Mouse (Mus musculus): Measurements from ENCODE around the gene Clcn6. TPM values are rescaled to one million over a fixed set of nuclear protein-coding genes. Genes with fewer than 3 reads are reported as not detected.
"Not testable (repeated sequence)": the region's sequence is repeated elsewhere in the genome, so short reads cannot be mapped to it uniquely, and the experiment has no call there.

Clcn6 gene
- polyA plus RNA-seq, 1 experiment from 2014 or later = 36.5 TPM

- 94% methylated on average over 13 of the region's 13 CpGs for WGBS
- no peak overlapping the region for H3K4me3 ChIP-seq (ENCODE audit: low read depth, low read length)
- no peak overlapping the region for H3K4me2 ChIP-seq (ENCODE audit: low read length)
- H3K36me3 ChIP-seq (ENCODE audit: control insufficient read depth, insufficient read depth, low read length) = peaks cover 39% of the 10 kb centered on the region
- H3K9me3 ChIP-seq (replicated peaks; ENCODE audit: control insufficient read depth, low read length, poor library complexity, severe bottlenecking) = no peaks in the 10 kb centered on the region
- H3K9ac ChIP-seq (ENCODE audit: low read depth, low read length) = no peak overlapping the region
- H3K27ac ChIP-seq (ENCODE audit: low read length) = no peak overlapping the region
- H3K4me1 ChIP-seq (ENCODE audit: control insufficient read depth, insufficient read depth, low read length) = no peaks in the 10 kb centered on the region; the same call in 1 of the 2 replicates
- ATAC-seq = no peak
- H3K27me3 ChIP-seq (ENCODE audit: control insufficient read depth, insufficient read depth, low read depth, low read length) = no peaks in the 10 kb centered on the region
These were observed 12.6 kb upstream of the Clcn6 start for GRCm38 (mm10) chr4:148051046-148051776.

DNA sequence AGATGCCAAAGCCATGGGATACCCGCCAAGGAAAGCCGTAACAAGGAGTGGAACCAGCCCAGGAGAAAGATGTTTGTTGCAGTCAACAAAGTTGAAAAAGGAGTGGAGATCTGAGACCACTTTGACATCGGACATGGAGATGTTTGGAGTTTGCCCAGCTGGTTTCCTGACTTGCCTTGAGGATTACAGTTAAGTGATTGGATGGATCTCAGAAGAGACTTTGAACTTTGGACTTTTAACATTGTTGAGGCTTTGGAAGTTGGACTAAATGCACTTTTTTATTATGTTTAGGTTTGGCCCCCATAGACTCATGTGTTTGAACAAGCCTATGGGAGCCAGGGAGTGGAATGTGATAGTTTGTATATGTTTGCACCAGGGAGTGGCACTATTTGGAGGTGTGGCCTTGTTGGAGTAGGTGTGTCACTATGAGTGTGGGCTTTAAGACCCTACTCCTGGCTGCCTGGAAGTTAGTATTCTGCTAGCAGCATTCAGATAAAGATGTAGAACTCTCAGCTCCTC lies 11.8 kb upstream of the Clcn6 start:
- 97% methylated on average over 3 of the region's 3 CpGs for WGBS
- not testable (repeated sequence) for ATAC-seq

DNA sequence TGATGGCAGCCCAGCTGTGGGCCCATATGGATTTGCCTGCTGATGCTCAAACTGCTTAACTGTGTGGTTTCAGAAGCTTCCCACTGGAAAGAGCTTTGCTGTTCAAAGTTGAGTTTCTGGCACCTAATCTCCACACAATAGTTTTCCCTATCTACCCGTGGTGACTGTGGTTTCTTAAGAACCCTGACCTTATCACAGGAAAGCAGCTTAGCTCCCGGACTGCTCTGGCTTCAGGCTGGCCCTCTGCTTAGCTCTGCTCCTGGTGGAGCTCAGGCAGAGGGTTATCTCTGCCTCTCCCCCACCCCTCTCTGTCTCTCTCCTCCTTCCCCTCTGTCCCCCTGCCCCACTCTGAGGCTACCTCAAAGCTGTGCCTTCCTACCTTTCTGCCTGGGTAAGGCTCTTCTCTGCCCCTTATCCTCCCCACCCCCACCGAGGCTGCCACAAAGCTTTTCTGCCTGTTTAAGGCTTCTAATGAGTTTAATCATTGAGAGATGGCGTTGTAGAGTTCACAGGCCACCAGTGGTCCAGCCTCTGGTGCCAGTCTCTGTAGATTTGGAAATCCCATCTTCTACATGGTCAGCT lies 7.9 kb upstream of the Clcn6 start:
- 37% methylated on average over 4 of the region's 4 CpGs for WGBS

More for the DNA sequence above, 11.8 kb upstream of the Clcn6 start:
- peaks cover 32% of the 10 kb centered on the region for H3K36me3 ChIP-seq (ENCODE audit: control insufficient read depth, insufficient read depth, low read length)
- H3K9me3 ChIP-seq (replicated peaks; ENCODE audit: control insufficient read depth, low read length, poor library complexity, severe bottlenecking); H3K4me1 ChIP-seq (ENCODE audit: control insufficient read depth, insufficient read depth, low read length); H3K27me3 ChIP-seq (ENCODE audit: control insufficient read depth, insufficient read depth, low read depth, low read length); H3K9ac ChIP-seq (ENCODE audit: low read depth, low read length); H3K4me2 ChIP-seq (ENCODE audit: low read length); H3K4me3 ChIP-seq (ENCODE audit: low read depth, low read length); H3K27ac ChIP-seq (ENCODE audit: low read length): not testable (repeated sequence)

DNA sequence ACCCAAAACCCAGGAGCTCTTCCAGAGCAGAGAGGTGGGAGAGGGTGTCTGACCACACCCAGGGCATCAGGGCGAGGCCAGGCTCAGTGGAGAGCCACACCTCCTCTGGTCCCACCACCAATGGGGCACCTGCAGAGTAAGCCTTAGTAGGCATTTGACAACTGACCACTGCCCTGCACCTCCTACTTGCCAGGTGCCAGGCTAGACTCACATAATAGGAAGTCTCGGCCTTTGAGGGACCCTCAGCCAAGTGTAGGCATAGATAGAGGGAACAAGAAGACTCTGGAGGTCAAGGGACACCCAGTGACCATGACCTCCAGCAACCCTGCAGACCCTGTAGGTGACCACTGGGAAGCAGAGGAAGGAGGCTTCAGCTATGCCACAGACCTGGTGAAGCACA lies 5.5 kb upstream of the Clcn6 start:
- Histone ChIP-seq H3K27ac (ENCODE audit: low read length) (no peak overlapping the region), H3K4me1 (ENCODE audit: control insufficient read depth, insufficient read depth, low read length) (peaks cover 37% of the 10 kb centered on the region), H3K27me3 (ENCODE audit: control insufficient read depth, insufficient read depth, low read depth, low read length) (no peaks in the 10 kb centered on the region), H3K4me3 (ENCODE audit: low read depth, low read length) (no peak overlapping the region), H3K9me3 (replicated peaks; ENCODE audit: control insufficient read depth, low read length, poor library complexity, severe bottlenecking) (no peaks in the 10 kb centered on the region), H3K4me2 (ENCODE audit: low read length) (no peak overlapping the region), H3K36me3 (ENCODE audit: control insufficient read depth, insufficient read depth, low read length) (peaks cover 7% of the 10 kb centered on the region; the same call in 1 of the 2 replicates), H3K9ac (ENCODE audit: low read depth, low read length) (no peak overlapping the region)
- ATAC-seq = no peak
- 100% methylated on average over 2 of the region's 2 CpGs for WGBS

More for the DNA sequence above, 7.9 kb upstream of the Clcn6 start:
- Histone ChIP-seq H3K4me1 (ENCODE audit: control insufficient read depth, insufficient read depth, low read length) (peaks cover 16% of the 10 kb centered on the region; the same call in 1 of the 2 replicates), H3K36me3 (ENCODE audit: control insufficient read depth, insufficient read depth, low read length) (peaks cover 9% of the 10 kb centered on the region), H3K9me3 (replicated peaks; ENCODE audit: control insufficient read depth, low read length, poor library complexity, severe bottlenecking) (no peaks in the 10 kb centered on the region), H3K9ac (ENCODE audit: low read depth, low read length) (no peak overlapping the region; the same call in 1 of the 2 replicates), H3K4me2 (ENCODE audit: low read length) (no peak overlapping the region), H3K27ac (ENCODE audit: low read length) (no peak overlapping the region), H3K27me3 (ENCODE audit: control insufficient read depth, insufficient read depth, low read depth, low read length) (no peaks in the 10 kb centered on the region), H3K4me3 (ENCODE audit: low read depth, low read length) (no peak overlapping the region)
- no peak for ATAC-seq

DNA sequence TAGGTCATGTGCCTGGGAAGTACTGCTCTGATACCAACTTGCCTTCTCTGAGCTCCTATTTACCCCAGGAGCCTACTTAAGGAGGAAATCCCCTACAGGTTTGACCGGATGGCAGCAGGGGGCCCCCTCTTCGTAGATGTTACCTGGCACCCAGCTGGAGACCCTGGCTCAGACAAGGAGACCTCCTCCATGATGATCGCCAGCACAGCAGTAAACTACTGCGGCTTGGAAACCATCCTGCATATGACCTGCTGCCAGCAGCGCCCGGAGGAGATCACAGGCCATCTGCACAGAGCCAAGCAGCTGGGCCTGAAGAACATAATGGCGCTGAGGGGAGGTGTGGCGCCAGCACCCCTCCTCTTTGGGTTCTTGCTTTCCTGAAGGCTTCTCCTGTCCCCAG lies 4.7 kb upstream of the Clcn6 start:
- 84% methylated on average over 6 of the region's 8 CpGs for WGBS
- H3K36me3 ChIP-seq (ENCODE audit: control insufficient read depth, insufficient read depth, low read length); H3K27me3 ChIP-seq (ENCODE audit: control insufficient read depth, insufficient read depth, low read depth, low read length); H3K9me3 ChIP-seq (replicated peaks; ENCODE audit: control insufficient read depth, low read length, poor library complexity, severe bottlenecking); H3K4me2 ChIP-seq (ENCODE audit: low read length); H3K9ac ChIP-seq (ENCODE audit: low read depth, low read length); H3K27ac ChIP-seq (ENCODE audit: low read length); H3K4me3 ChIP-seq (ENCODE audit: low read depth, low read length); ATAC-seq: not testable (repeated sequence)
- H3K4me1 ChIP-seq (ENCODE audit: control insufficient read depth, insufficient read depth, low read length) = peaks cover 37% of the 10 kb centered on the region

GRCm38 (mm10) chr4:148041611-148042191 lies 3.1 kb upstream of the Clcn6 start:
- peak overlapping the region; percentile 70 for H3K9ac ChIP-seq (ENCODE audit: low read depth, low read length)
- H3K4me1 ChIP-seq (ENCODE audit: control insufficient read depth, insufficient read depth, low read length) = peaks cover 46% of the 10 kb centered on the region
- H3K36me3 ChIP-seq (ENCODE audit: control insufficient read depth, insufficient read depth, low read length) = no peaks in the 10 kb centered on the region; the same call in 1 of the 2 replicates
- peak overlapping the region; percentile 85 for H3K4me2 ChIP-seq (ENCODE audit: low read length)
- WGBS = 5% methylated on average over 16 of the region's 16 CpGs
- H3K27ac ChIP-seq (ENCODE audit: low read length) = peak overlapping the region; percentile 77
- H3K4me3 ChIP-seq (ENCODE audit: low read depth, low read length) = peak overlapping the region; percentile 43
- no peak for ATAC-seq
- no peaks in the 10 kb centered on the region for H3K9me3 ChIP-seq (replicated peaks; ENCODE audit: control insufficient read depth, low read length, poor library complexity, severe bottlenecking)
- H3K27me3 ChIP-seq (ENCODE audit: control insufficient read depth, insufficient read depth, low read depth, low read length) = no peaks in the 10 kb centered on the region

- Histone ChIP-seq H3K9me3 (replicated peaks; ENCODE audit: control insufficient read depth, low read length, poor library complexity, severe bottlenecking) (no peaks in the 10 kb centered on the region), H3K4me1 (ENCODE audit: control insufficient read depth, insufficient read depth, low read length) (peaks cover 46% of the 10 kb centered on the region), H3K27ac (ENCODE audit: low read length) (peak overlapping the region; percentile 77), H3K4me3 (ENCODE audit: low read depth, low read length) (peak overlapping the region; percentile 43), H3K9ac (ENCODE audit: low read depth, low read length) (peak overlapping the region; percentile 70), H3K36me3 (ENCODE audit: control insufficient read depth, insufficient read depth, low read length) (no peaks in the 10 kb centered on the region; the same call in 1 of the 2 replicates), H3K4me2 (ENCODE audit: low read length) (peak overlapping the region; percentile 85), H3K27me3 (ENCODE audit: control insufficient read depth, insufficient read depth, low read depth, low read length) (no peaks in the 10 kb centered on the region)
- peak; percentile 7; the same call in 1 of the 2 replicates for ATAC-seq
- whole genome bisulfite sequencing = 0% methylated on average over 19 of the region's 19 CpGs
These were observed 2.5 kb upstream of the Clcn6 start for GRCm38 (mm10) chr4:148040933-148041610.

GRCm38 (mm10) chr4:148040029-148040830 lies 1.6 kb upstream of the Clcn6 start:
- Histone ChIP-seq H3K27ac (ENCODE audit: low read length) (peak overlapping the region; percentile 77), H3K9ac (ENCODE audit: low read depth, low read length) (peak overlapping the region; percentile 70), H3K4me1 (ENCODE audit: control insufficient read depth, insufficient read depth, low read length) (peaks cover 43% of the 10 kb centered on the region), H3K4me2 (ENCODE audit: low read length) (peak overlapping the region; percentile 85), H3K36me3 (ENCODE audit: control insufficient read depth, insufficient read depth, low read length) (no peaks in the 10 kb centered on the region; the same call in 1 of the 2 replicates), H3K9me3 (replicated peaks; ENCODE audit: control insufficient read depth, low read length, poor library complexity, severe bottlenecking) (no peaks in the 10 kb centered on the region), H3K27me3 (ENCODE audit: control insufficient read depth, insufficient read depth, low read depth, low read length) (no peaks in the 10 kb centered on the region), H3K4me3 (ENCODE audit: low read depth, low read length) (peak overlapping the region; percentile 72)
- WGBS = 60% methylated on average over 15 of the region's 15 CpGs
- no peak for ATAC-seq

Data from midbrain, embryonic 16.5 days (tissue).